Mouse (Mus musculus) adrenal gland, postnatal 14 days (tissue): ENCODE results near the gene Bcl7b. TPM values are rescaled to one million over a fixed set of nuclear protein-coding genes. Genes with fewer than 3 reads are reported as not detected.
A peak's percentile ranks its signal among the peaks of the same experiment; 100 is the strongest.

Experiments
- DNase-seq: peaks from one replicate; pipeline ENCODE4 v3.0.0; 2021; ENCODE audit warnings: mixed read lengths
- total RNA-seq: library from RNA; stranded (reverse); gene quantifications from 2 replicates; pipeline ENCODE4 v1.2.3, GENCODE M21; 2021

The Bcl7b gene
- total RNA-seq, 1 experiment from 2014 or later: 53.3 TPM

- DNase-seq: no peak
Measured at GRCm38 (mm10) chr5:135167469-135167868, 614 bp upstream of the Bcl7b start.

GRCm38 (mm10) chr5:135169479-135169878 is 1.4 kb downstream of the Bcl7b start:
- DNase-seq: no peak

DNA sequence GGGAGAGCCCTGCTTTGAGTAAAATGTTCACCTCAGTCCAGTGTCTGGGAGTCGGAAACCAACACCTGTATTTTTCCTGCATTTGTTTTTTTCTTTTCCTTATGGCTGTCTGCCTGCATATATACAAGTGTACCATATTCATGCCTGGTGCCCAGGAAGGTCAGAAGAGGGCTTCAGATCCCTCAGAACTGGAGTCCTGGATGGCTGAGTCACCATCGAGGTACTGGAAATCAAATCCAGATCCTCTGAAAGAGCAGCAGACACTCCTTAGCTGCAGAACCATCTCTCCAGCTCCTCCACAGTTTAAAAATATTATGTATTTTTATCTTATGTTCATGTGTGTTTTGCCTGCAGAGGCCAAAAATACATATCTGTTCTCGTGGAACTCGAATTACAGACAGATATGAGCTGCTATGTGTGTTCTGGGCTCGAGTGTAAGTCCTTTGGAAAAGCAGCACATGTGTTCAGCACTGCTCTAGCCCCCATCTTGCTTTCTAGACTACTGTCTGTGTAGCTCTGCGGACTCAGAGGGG is 3.7 kb downstream of the Bcl7b start:
- no peak for DNase-seq

GRCm38 (mm10) chr5:135172986-135173385 is 4.9 kb downstream of the Bcl7b start:
- DNase-seq: no peak

- no peak for DNase-seq
Measured at GRCm38 (mm10) chr5:135175086-135175485, 7.0 kb downstream of the Bcl7b start.

DNA sequence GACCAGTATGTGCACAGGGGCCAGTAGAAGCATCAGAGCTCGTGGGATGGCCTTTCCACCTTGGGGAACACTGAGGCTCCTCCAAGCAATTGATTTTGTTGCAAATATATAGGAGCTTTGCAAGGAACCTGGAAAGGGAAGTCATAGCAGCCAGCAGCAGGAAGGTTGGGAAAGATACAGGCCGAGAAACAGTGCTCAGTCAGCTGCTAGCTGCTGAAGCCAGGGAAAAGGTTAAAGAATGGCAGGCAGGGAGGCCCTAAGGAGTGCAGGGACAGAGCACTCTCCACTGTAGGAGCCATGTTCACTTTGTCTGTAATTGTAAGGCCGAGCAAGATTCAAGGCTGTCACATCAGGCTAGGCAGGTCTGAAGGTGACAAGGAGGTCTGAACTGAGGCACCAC is 10.4 kb downstream of the Bcl7b start:
- no peak for DNase-seq

DNA sequence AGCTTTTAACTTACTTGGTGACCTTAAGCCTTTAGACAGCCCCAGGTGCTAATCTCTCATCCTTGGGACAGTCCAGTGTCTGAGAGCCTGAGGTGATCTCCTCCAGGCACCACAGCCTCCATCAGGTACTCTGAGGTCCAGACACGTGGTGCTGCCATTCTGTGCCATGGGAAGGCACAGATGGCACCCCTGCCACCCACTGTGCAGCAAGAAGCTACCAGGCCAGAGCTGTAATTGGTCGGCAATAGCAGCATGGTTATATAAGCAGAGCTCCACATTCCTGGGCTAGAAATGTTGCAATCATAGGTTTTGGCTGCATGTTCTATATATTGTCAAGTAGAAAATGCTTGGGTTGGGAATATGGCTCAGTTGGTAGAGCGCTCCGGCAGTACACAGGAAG is 10.9 kb downstream of the Bcl7b start:
- DNase-seq: no peak

DNA sequence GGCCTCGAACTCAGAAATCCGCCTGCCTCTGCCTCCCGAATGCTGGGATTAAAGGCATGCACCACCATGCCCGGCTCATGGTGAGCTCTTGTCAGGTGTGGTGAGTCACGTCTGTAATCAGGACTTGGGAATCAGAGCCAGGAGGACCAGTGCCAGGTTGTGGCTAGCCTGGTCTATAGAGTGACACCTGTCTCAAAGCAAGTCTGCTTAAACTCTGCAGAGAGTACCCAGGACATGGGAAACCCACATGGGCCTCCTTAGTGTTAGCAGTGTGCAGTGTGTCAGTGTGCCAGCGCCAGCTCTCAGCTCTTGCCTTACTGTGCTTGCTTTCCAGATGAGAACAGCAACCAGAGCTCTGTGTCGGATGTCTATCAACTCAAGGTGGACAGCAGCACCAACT is 11.5 kb downstream of the Bcl7b start:
- DNase-seq: no peak

- DNase-seq: no peak
Measured at GRCm38 (mm10) chr5:135180796-135181195, 12.7 kb downstream of the Bcl7b start.

- DNase-seq: no peak
Measured at GRCm38 (mm10) chr5:135181776-135182175, 13.7 kb downstream of the Bcl7b start.

GRCm38 (mm10) chr5:135183131-135183861 is 15.2 kb downstream of the Bcl7b start:
- no peak for DNase-seq

GRCm38 (mm10) chr5:135185016-135185415 is 16.9 kb downstream of the Bcl7b start:
- no peak for DNase-seq

DNA sequence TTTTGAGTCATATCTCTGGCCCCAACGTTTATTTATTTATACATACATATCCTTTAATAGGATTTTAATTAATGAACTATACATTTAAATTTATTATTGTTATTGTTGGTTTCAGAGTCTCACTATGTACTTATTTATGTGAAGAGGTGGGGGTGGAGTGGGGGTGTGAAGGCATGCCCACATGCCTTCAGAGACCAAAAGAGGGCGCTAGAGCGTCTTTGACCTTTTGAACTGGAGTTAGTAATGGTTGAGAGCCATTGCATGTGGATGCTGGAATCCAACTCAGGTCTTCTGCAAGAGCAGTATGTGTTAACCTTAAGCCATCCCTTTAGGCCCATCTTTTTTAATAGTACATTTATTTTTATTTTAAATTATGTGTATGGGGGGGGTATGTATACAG is 17.5 kb downstream of the Bcl7b start:
- DNase-seq: peak; percentile 73

GRCm38 (mm10) chr5:135186231-135186620 is 18.1 kb downstream of the Bcl7b start:
- DNase-seq: no peak

DNA sequence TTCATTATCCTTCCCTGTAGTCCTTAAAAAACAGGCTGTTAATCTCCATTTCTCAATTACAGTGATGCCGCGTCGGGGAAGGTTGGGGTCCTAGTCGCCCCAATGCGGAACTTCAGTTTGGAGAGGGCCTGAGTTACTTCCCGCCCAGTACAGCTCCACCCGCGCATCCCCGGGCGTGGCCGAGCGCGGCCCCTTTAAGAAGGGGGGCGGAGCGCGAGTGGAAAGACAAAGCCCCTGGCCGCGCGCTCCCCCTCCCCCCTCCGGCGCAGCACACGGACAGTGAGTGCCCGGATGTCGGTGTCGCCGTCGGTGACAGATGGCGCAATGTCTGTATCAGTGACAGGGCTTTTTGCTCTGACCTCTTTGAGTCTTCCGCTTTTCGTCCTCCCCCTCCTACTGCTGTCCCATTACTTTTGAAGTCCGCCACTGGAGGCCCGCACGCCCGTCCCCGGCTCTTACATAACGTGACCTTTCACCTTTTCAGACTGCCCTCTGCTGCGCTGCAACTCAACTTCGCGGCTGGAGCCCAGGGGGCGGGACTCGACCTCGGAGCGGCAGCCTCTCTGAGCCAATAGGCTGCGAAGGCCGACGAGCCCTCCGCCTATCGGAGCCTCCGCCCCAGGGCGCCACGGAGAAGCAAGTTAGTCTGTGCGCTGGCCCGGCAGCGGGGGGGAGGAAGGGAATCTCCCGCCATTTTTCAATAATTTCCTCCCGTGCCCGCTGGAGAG is 18.7 kb downstream of the Bcl7b start, which contains the start of gene Baz1b:
TSS of gene Baz1b (plus strand) at position 644 of the 728 bp plus-strand sequence.
- DNase-seq: peak; percentile 99

DNA sequence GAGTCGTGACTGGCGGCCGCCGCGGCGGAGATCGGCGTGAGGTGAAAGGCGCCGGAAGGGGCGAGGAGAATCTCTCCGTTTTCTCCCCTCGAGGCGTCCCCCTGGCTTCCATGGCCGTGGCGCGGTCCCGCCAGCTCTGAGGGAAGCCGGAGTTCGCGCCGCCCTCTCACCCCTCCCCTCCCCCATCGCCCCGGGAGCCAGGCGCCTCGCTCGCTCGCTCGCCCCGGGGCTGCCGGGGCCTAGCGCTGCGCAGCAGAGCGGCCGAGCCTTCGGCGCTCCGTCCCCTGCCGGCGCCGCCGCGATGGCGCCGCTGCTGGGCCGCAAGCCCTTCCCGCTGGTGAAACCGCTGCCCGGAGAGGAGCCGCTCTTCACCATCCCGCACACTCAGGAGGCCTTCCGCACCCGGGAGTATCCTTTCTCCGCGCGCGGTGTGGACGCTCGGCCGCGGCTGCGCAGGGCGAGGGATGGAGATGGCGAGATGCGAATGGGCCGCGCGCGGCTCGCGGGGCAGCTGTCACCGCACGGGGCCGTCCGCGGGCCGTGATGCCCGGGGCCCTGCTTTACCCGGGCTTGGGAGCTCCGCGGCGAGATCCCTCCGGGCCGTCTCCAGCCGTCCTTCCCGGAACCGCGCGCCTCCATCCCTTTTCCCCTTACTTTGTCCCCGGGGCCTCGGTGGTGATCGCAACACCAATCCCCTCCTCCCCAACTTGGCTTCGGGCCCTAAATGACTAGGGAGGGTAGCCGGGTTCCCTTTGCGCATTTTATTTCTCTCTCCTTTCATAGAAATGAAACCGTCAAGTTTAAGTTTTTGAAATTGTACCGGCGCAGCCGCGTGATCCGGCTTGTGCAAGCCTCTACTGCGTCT is 19.5 kb downstream of the Bcl7b start:
- peak; percentile 59 for DNase-seq

GRCm38 (mm10) chr5:135188214-135188554 is 20.1 kb downstream of the Bcl7b start:
- no peak for DNase-seq

GRCm38 (mm10) chr5:135189281-135190022 is 21.4 kb downstream of the Bcl7b start:
- no peak for DNase-seq

DNA sequence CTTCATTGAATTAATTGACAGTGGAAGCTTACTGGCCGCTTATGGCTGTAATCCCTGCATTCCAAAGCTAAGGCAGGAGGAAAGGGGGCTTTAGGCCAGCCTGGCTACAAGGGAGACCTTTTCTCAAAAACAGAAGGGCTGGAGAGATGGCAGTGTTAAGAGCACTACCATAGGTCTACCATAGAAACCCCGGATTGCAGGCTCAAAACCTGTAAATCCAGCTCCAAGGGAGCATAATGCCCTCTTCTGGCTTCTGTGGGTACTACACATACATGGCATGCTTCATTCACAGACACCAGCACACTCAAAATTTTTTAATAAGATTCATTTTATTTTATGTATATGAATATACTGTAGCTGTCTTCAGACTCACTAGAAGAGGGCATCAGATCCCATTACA is 23.5 kb downstream of the Bcl7b start:
- peak; percentile 81 for DNase-seq

- no peak for DNase-seq
Measured at GRCm38 (mm10) chr5:135192431-135192830, 24.3 kb downstream of the Bcl7b start.

DNA sequence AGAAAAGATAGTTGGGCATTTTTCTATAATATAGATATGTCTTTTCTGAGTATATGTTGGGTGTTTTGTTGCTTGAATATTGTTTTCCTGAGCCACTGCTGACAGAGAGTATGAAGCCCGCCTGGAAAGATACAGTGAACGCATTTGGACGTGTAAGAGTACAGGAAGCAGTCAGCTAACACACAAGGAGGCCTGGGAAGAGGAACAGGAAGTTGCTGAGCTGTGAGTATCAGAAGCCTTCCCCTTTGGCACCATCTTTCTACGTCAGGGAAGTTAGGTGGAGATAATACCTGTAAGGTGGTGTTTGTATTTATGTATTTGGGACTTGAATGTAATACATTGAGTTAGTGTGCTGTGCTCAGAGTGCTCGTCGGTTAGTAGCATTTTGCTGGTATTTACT is 28.3 kb downstream of the Bcl7b start:
- DNase-seq: no peak

DNA sequence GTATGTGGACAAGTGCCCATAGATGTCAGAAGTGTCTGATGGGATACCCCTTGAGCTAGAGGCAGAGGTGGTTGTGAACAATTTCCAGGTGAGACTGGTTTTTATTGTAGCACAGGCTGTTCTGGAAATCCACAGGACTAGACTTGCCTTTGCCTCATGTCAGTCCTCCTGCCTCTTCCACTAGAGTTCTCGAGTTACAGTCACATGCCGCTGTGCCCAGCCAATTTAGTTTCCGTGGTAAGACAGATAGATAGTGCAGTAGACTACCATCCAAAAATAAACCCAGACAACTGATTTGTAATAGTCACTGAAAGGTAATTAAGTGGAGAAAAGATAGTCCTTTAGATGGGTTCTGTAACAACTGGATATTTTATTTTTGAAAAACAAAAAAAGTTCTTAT is 34.7 kb downstream of the Bcl7b start:
- no peak for DNase-seq
